Mouse (Mus musculus) liver, embryonic 14.5 days (tissue): ENCODE measurements around the gene Mei1. TPM values are rescaled to one million over a fixed set of nuclear protein-coding genes. Genes with fewer than 3 reads are reported as not detected.

Source experiments
- ATAC-seq: fragments of 200-750 bp; cut with Nextera tagmentation; 2 replicates; pipeline ENCODE4 v1.8.0; 2017; ENCODE audit warnings: moderate number of reproducible peaks, mild to moderate bottlenecking, moderate library complexity; ENCODE audit not compliant: insufficient read depth
- DNase-seq, 3 experiments: peaks; one replicate each; pipeline ENCODE4 v3.0.0-alpha.2; 2012 to 2013; ENCODE audit warnings: low read depth in 3 of 3, low spot score in 3 of 3
- H3K27ac ChIP-seq: fragments of 300-500 bp; sonication (generic); 2 replicates; pipeline ENCODE4 v1.5.1; 2014; ENCODE audit warnings: moderate library complexity, mild to moderate bottlenecking, control low read depth, inconsistent platforms
- H3K27me3 ChIP-seq: fragments of 300-500 bp; sonication (generic); 2 replicates; pipeline ENCODE4 v1.6.1; 2014; ENCODE audit warnings: mild to moderate bottlenecking, low read length, moderate library complexity; ENCODE audit not compliant: control insufficient read depth, insufficient read depth
- H3K36me3 ChIP-seq: fragments of 300-500 bp; sonication (generic); replicated peaks from 2 replicates; pipeline ENCODE4 v1.6.1; 2014; ENCODE audit warnings: low read depth; ENCODE audit not compliant: control insufficient read depth, insufficient read depth
- H3K4me1 ChIP-seq, 2 experiments: fragments of 200-500 bp in 1 of 2; fragments of 300-500 bp in 1 of 2; sonication (generic) in 1 of 2; replicated peaks; 2 replicates each; pipeline ENCODE4 v1.6.1; 2012 to 2014; ENCODE audit warnings: antibody characterized with exemption in 1 of 2, inconsistent platforms in 1 of 2, low read length in 1 of 2; ENCODE audit not compliant: control insufficient read depth in 2 of 2, insufficient read depth in 2 of 2
- H3K4me2 ChIP-seq: fragments of 300-500 bp; sonication (generic); 2 replicates; pipeline ENCODE4 v1.6.1; 2014; ENCODE audit warnings: low read depth, mild to moderate bottlenecking, control low read depth, moderate library complexity
- H3K4me3 ChIP-seq, 2 experiments: fragments of 200-500 bp in 1 of 2; fragments of 300-500 bp in 1 of 2; sonication (generic) in 1 of 2; 2 replicates each; pipeline ENCODE4 v1.5.1; 2012 to 2014; ENCODE audit warnings: low read depth in 2 of 2, low read length in 2 of 2, mild to moderate bottlenecking in 2 of 2, control low read depth in 1 of 2, inconsistent platforms in 1 of 2, moderate library complexity in 1 of 2; ENCODE audit not compliant: insufficient read depth in 1 of 2
- H3K9ac ChIP-seq: fragments of 300-500 bp; sonication (generic); replicated peaks from 2 replicates; pipeline ENCODE4 v1.6.1; 2014; ENCODE audit warnings: mild to moderate bottlenecking, control low read depth, moderate library complexity
- H3K9me3 ChIP-seq: fragments of 300-500 bp; sonication (generic); 2 replicates; pipeline ENCODE4 v1.6.1; 2016; ENCODE audit warnings: low read length, mixed read lengths; ENCODE audit not compliant: control insufficient read depth
- CTCF ChIP-seq: IDR thresholded peaks from 2 replicates; pipeline ENCODE4 v1.5.1; 2016; ENCODE audit warnings: antibody characterized with exemption, low read depth, control low read depth
- EP300 ChIP-seq: IDR thresholded peaks from 2 replicates; pipeline ENCODE4 v1.6.1; 2016; ENCODE audit warnings: antibody characterized with exemption, low read depth
- WGBS: fragments of 180-500 bp; shearing (Covaris S2); extraction: QIAGEN DNeasy Blood & Tissue Kit; methylation state at CpG from one replicate; pipeline ENCODE4 v1.1.7; 2014; ENCODE audit not compliant: insufficient replicate concordance; 5-methylcytosine and 5-hydroxymethylcytosine counted together
- polyA plus RNA-seq, 2 experiments: library from polyadenylated mRNA; depleted of rRNA in 1 of 2; stranded (reverse) in 1 of 2; unstranded in 1 of 2; fragments of >200 nt; fragmentation: Nextera tagmentation in 1 of 2; extraction: Ambion mirVana in 1 of 2; gene quantifications; 2 replicates each; pipeline versions ENCODE4 v1.2.1 to v1.2.3; 2012 to 2014

The Mei1 gene
- polyA plus RNA-seq, 2 experiments = not detected

DNA sequence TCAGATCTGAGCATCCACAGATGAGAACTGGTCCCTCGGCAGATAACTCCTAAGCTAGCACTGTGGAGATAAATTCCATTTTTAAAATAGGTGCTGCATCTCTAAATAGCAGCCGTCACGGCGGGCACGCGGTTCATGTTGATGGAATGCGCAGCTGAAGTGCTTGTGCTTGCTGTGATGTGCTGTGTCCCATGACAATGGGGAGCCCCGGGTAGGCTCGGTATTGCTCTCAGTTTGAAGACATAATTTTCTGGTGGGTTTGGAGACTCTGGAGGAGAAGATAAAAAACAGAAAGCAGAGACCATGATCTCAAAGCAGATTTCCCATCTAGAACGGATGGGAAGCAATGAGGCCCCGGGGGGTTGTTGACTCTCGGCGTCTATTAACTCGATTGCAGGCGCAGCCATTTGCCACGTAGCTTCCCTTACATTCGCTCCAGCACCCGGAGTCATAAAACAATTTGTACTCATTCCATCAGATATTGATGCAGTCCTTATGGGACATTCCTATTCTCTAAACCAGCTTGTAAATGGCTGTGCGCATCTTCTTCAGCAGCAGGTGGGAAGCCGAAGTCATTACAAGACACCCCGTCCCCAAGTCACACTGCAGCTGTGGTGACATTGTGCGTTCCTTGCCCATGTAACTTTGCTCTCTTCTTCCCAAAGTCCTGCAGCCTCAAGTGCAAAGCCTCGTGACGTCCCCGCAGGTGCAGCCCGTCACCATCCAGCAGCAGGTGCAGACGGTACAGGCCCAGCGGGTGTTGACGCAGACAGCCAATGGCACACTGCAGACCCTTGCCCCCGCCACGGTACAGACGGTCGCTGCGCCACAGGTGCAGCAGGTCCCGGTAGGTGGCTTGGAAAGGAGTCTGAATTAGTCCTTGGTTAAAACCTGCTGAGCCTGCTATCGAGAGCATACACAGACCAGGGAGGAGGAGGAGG lies 100.9 kb downstream of the Mei1 start:
- H3K9ac ChIP-seq = no peak overlapping the region
- WGBS = 90% methylated on average over 36 of the region's 36 CpGs
- ATAC-seq = no peak
- H3K27ac ChIP-seq = no peak overlapping the region
- no peak for TF ChIP-seq EP300
- no peak for TF ChIP-seq CTCF
- DNase-seq = no peak
- no peaks in the 10 kb centered on the region for H3K27me3 ChIP-seq
- no peaks in the 10 kb centered on the region for H3K9me3 ChIP-seq
- no peak overlapping the region for H3K4me3 ChIP-seq
- H3K36me3 ChIP-seq = peaks cover 49% of the 10 kb centered on the region
- H3K4me2 ChIP-seq = no peak overlapping the region
- peaks cover 10% of the 10 kb centered on the region in 2 experiments for H3K4me1 ChIP-seq

DNA sequence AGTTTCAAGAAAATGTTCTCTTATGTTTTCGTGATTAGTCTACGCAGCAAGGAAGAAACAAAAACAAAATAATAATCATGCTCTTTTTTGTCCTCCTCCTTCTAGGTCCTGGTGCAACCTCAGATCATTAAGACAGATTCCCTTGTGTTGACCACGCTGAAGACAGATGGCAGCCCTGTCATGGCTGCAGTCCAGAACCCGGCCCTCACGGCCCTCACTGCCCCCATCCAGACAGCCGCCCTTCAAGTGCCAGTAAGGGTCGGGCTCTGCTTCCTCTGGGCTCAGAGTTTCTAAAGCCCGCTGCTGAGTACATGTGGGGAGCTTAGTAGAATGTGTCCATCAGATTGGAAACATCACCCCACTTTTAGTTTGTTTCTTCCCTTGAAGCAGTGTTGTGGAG lies 102.9 kb downstream of the Mei1 start:
- ATAC-seq (no peak), DNase-seq (no peak)
- no peak overlapping the region for H3K4me2 ChIP-seq
- peaks cover 63% of the 10 kb centered on the region for H3K36me3 ChIP-seq
- no peaks in the 10 kb centered on the region for H3K4me1 ChIP-seq
- no peaks in the 10 kb centered on the region for H3K9me3 ChIP-seq
- H3K9ac ChIP-seq = no peak overlapping the region
- no peak overlapping the region for H3K27ac ChIP-seq
- no peaks in the 10 kb centered on the region for H3K27me3 ChIP-seq
- 88% methylated on average over 8 of the region's 8 CpGs for WGBS
- H3K4me3 ChIP-seq = no peak overlapping the region
- TF ChIP-seq EP300 (no peak), CTCF (no peak)

DNA sequence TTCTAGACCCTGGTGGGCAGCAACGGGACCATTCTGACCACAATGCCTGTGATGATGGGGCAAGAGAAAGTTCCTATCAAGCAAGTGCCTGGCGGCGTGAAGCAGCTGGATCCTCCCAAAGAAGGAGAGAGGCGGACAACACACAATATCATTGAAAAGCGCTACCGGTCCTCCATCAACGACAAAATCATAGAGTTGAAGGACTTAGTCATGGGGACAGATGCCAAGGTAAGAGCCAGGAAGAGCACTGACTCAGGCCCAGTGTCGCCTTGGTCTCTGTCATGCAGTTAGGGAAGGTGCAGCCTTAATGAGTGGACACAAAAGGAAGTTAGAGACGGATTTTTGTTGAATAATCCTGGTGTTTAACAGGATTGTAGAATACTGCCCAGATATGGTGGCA lies 105.3 kb downstream of the Mei1 start:
- no peak overlapping the region for H3K4me3 ChIP-seq
- WGBS = 85% methylated on average over 9 of the region's 9 CpGs
- no peak overlapping the region for H3K27ac ChIP-seq
- no peak for DNase-seq
- H3K36me3 ChIP-seq = peaks cover 82% of the 10 kb centered on the region
- TF ChIP-seq EP300 = no peak
- TF ChIP-seq CTCF = no peak
- ATAC-seq = no peak
- H3K9me3 ChIP-seq = no peaks in the 10 kb centered on the region
- H3K27me3 ChIP-seq = no peaks in the 10 kb centered on the region
- H3K4me1 ChIP-seq = no peaks in the 10 kb centered on the region
- no peak overlapping the region for H3K9ac ChIP-seq
- H3K4me2 ChIP-seq = no peak overlapping the region

Other genes with a start within 250 kb of the Mei1 start
- 4.9 and 5.1 TPM in 2 replicates for gene Tob2, start 211.2 kb upstream of the Mei1 start, polyA plus RNA-seq (2012; rRNA removed)
- 5.6 and 7.2 TPM in 2 replicates for gene Tob2, start 211.2 kb upstream of the Mei1 start, polyA plus RNA-seq (2014; fragmentation: Nextera tagmentation; extraction: Ambion mirVana)
- 42.3 and 72.6 TPM in 2 replicates for gene Phf5a, start 198.1 kb upstream of the Mei1 start, polyA plus RNA-seq (2012; rRNA removed)
- 120 and 130 TPM in 2 replicates for gene Phf5a, start 198.1 kb upstream of the Mei1 start, polyA plus RNA-seq (2014; fragmentation: Nextera tagmentation; extraction: Ambion mirVana)
- gene Aco2, start 197.7 kb upstream of the Mei1 start, polyA plus RNA-seq (2012; rRNA removed) = 74.9 and 85.0 TPM in 2 replicates
- gene Aco2, start 197.7 kb upstream of the Mei1 start, polyA plus RNA-seq (2014; fragmentation: Nextera tagmentation; extraction: Ambion mirVana) = 72.1 and 80.6 TPM in 2 replicates
- gene Polr3h, start 143.8 kb upstream of the Mei1 start, polyA plus RNA-seq (2012; rRNA removed) = 13.2 and 13.7 TPM in 2 replicates
- gene Polr3h, start 143.8 kb upstream of the Mei1 start, polyA plus RNA-seq (2014; fragmentation: Nextera tagmentation; extraction: Ambion mirVana) = 68.3 and 77.5 TPM in 2 replicates
- 0.45 and 0.70 TPM in 2 replicates for gene Csdc2, start 133.2 kb upstream of the Mei1 start, polyA plus RNA-seq (2012; rRNA removed)
- 0.52 and 0.58 TPM in 2 replicates for gene Csdc2, start 133.2 kb upstream of the Mei1 start, polyA plus RNA-seq (2014; fragmentation: Nextera tagmentation; extraction: Ambion mirVana)
- gene Pmm1, start 109.1 kb upstream of the Mei1 start, polyA plus RNA-seq (2012; rRNA removed) = 22.6 and 23.4 TPM in 2 replicates
- gene Pmm1, start 109.1 kb upstream of the Mei1 start, polyA plus RNA-seq (2014; fragmentation: Nextera tagmentation; extraction: Ambion mirVana) = 17.6 and 21.1 TPM in 2 replicates
- not detected in 2 replicates for gene 1700029P11Rik, start 89.5 kb upstream of the Mei1 start, polyA plus RNA-seq (2012; rRNA removed)
- gene 1700029P11Rik, start 89.5 kb upstream of the Mei1 start, polyA plus RNA-seq (2014; fragmentation: Nextera tagmentation; extraction: Ambion mirVana) = not detected in 2 replicates
- 13.9 and 22.1 TPM in 2 replicates for gene Xrcc6, start 82.2 kb upstream of the Mei1 start, polyA plus RNA-seq (2012; rRNA removed)
- 52.9 and 62.3 TPM in 2 replicates for gene Xrcc6, start 82.2 kb upstream of the Mei1 start, polyA plus RNA-seq (2014; fragmentation: Nextera tagmentation; extraction: Ambion mirVana)
- gene Desi1, start 36.1 kb upstream of the Mei1 start, polyA plus RNA-seq (2012; rRNA removed) = 8.3 and 9.3 TPM in 2 replicates
- gene Desi1, start 36.1 kb upstream of the Mei1 start, polyA plus RNA-seq (2014; fragmentation: Nextera tagmentation; extraction: Ambion mirVana) = 8.6 and 11.3 TPM in 2 replicates
- 78.8 and 83.1 TPM in 2 replicates for gene Snu13, start 22.4 kb upstream of the Mei1 start, polyA plus RNA-seq (2012; rRNA removed)
- 187 TPM in 2 replicates for gene Snu13, start 22.4 kb upstream of the Mei1 start, polyA plus RNA-seq (2014; fragmentation: Nextera tagmentation; extraction: Ambion mirVana)
- gene 4930407I10Rik, start 10.8 kb upstream of the Mei1 start, polyA plus RNA-seq (2012; rRNA removed) = not detected in 2 replicates
- gene 4930407I10Rik, start 10.8 kb upstream of the Mei1 start, polyA plus RNA-seq (2014; fragmentation: Nextera tagmentation; extraction: Ambion mirVana) = not detected in 2 replicates
- gene Ccdc134, start 57.9 kb downstream of the Mei1 start, polyA plus RNA-seq (2012; rRNA removed) = 5.9 and 7.2 TPM in 2 replicates
- 5.5 and 6.6 TPM in 2 replicates for gene Ccdc134, start 57.9 kb downstream of the Mei1 start, polyA plus RNA-seq (2014; fragmentation: Nextera tagmentation; extraction: Ambion mirVana)
- 29.3 and 37.1 TPM in 2 replicates for gene Srebf2, start 77.2 kb downstream of the Mei1 start, polyA plus RNA-seq (2012; rRNA removed)
- gene Srebf2, start 77.2 kb downstream of the Mei1 start, polyA plus RNA-seq (2014; fragmentation: Nextera tagmentation; extraction: Ambion mirVana) = 30.8 and 35.2 TPM in 2 replicates
- 0.15 and 0.19 TPM in 2 replicates for gene Shisa8, start 142.8 kb downstream of the Mei1 start, polyA plus RNA-seq (2012; rRNA removed)
- gene Shisa8, start 142.8 kb downstream of the Mei1 start, polyA plus RNA-seq (2014; fragmentation: Nextera tagmentation; extraction: Ambion mirVana) = 0.05 and 0.09 TPM in 2 replicates
- 0.54 and 0.66 TPM in 2 replicates for gene Tnfrsf13c, start 154.4 kb downstream of the Mei1 start, polyA plus RNA-seq (2012; rRNA removed)
- 0.14 and 0.58 TPM in 2 replicates for gene Tnfrsf13c, start 154.4 kb downstream of the Mei1 start, polyA plus RNA-seq (2014; fragmentation: Nextera tagmentation; extraction: Ambion mirVana)
- gene Cenpm, start 174.8 kb downstream of the Mei1 start, polyA plus RNA-seq (2012; rRNA removed) = 19.1 and 21.6 TPM in 2 replicates
- 42.1 and 45.1 TPM in 2 replicates for gene Cenpm, start 174.8 kb downstream of the Mei1 start, polyA plus RNA-seq (2014; fragmentation: Nextera tagmentation; extraction: Ambion mirVana)
- gene 1500009C09Rik, start 182.4 kb downstream of the Mei1 start, polyA plus RNA-seq (2012; rRNA removed) = 0.02 and 0.11 TPM in 2 replicates
- not detected in 2 replicates for gene 1500009C09Rik, start 182.4 kb downstream of the Mei1 start, polyA plus RNA-seq (2014; fragmentation: Nextera tagmentation; extraction: Ambion mirVana)
- gene Sept3, start 204.9 kb downstream of the Mei1 start, polyA plus RNA-seq (2012; rRNA removed) = 0.12 and 0.61 TPM in 2 replicates
- gene Sept3, start 204.9 kb downstream of the Mei1 start, polyA plus RNA-seq (2014; fragmentation: Nextera tagmentation; extraction: Ambion mirVana) = 0.09 TPM in 1 of 2 replicates, not detected in the other
- 0.10 and 0.19 TPM in 2 replicates for gene Wbp2nl, start 229.0 kb downstream of the Mei1 start, polyA plus RNA-seq (2012; rRNA removed)
- 0.11 and 0.19 TPM in 2 replicates for gene Wbp2nl, start 229.0 kb downstream of the Mei1 start, polyA plus RNA-seq (2014; fragmentation: Nextera tagmentation; extraction: Ambion mirVana)